Mouse (Mus musculus): ENCODE results near the gene Stk24.

DNA sequence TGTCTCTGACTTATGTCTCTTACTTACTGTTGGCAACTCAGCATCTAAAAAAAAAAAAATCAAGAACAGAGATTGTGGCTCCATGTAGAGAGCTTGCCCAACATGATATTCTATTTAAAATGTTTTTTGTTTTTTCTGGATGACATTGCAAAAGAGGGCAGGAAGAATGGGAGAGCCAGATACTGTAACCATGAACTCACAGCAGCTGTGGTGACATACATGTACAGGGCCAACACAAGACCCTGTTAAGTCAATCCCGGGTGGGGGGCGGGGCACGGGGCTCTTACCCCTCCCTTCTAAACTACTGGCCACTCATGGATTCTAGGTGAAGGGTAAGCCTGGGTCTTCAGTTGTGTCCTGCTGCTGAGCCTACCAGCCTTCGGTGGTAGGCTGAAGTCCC is 42.2 kb upstream of the Stk24 start:
- TF ChIP-seq CTCF (conservative IDR thresholded peaks at IDR 0.05; ENCODE audit: low read length) (no peak), POU5F1 (IDR thresholded peaks at IDR 0.05; ENCODE audit: borderline replicate concordance, low read length) (no peak), NANOG (IDR thresholded peaks at IDR 0.05; ENCODE audit: borderline replicate concordance, low read length) (no peak)
